Mouse (Mus musculus): Measurements from ENCODE around the gene Zfp536.
A peak's percentile ranks its signal among the peaks of the same experiment; 100 is the strongest.

The Zfp536 gene

GRCm38 (mm10) chr7:37471726-37472125, 301.7 kb downstream of the Zfp536 start:
- DNase-seq (ENCODE audit: inconsistent ontology term): no peak

- no peak for DNase-seq (ENCODE audit: inconsistent ontology term)
Observed at GRCm38 (mm10) chr7:37466477-37467243, 306.8 kb downstream of the Zfp536 start.

GRCm38 (mm10) chr7:37464186-37464721, 309.2 kb downstream of the Zfp536 start:
- no peak for DNase-seq (ENCODE audit: inconsistent ontology term)

- no peak for DNase-seq (ENCODE audit: inconsistent ontology term)
Observed at GRCm38 (mm10) chr7:37447523-37447922, 325.9 kb downstream of the Zfp536 start.

DNA sequence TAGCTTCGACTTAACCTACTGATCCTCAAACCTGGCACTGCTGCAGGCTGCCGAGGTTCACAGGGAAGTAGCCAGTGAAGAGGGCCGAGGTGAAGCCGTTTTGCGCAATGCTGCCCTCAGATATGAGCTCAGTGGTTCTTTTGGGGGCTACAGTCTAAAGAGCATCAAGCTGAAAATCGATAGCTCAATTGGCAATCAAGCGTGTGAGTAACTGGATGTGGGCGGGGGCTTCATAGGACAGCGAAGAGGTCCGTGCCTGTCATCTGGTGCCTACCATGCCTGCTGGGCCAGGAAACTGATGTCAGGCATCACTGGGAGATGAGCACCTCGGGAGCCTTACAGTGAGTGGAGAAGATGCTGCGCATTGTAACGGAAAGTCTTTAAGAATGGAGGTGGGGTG, 333.5 kb downstream of the Zfp536 start:
- DNase-seq (ENCODE audit: inconsistent ontology term): no peak

GRCm38 (mm10) chr7:37439117-37439844, 334.2 kb downstream of the Zfp536 start:
- DNase-seq (ENCODE audit: inconsistent ontology term): no peak

DNA sequence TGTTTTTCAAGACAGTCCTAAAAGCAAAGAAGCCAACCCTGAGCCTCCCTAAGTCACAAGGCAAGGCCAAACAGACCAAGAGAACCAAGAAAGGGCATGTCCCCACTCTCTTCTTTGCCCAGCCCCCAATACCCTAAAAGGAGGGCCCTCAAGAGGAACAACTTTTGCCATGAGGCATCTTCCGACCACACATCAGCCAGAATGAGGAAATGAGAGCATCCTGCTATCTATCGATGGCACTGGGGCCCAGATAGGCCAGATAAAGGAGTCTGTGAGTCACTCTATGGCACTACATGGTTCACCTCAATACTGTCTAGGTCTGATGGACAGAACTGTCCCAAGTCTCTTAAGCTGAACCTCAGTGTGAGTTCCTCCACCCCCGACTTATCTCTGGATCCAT, 335.6 kb downstream of the Zfp536 start:
- no peak for DNase-seq (ENCODE audit: inconsistent ontology term)

GRCm38 (mm10) chr7:37433156-37433555, 340.3 kb downstream of the Zfp536 start:
- DNase-seq (ENCODE audit: inconsistent ontology term): no peak

DNA sequence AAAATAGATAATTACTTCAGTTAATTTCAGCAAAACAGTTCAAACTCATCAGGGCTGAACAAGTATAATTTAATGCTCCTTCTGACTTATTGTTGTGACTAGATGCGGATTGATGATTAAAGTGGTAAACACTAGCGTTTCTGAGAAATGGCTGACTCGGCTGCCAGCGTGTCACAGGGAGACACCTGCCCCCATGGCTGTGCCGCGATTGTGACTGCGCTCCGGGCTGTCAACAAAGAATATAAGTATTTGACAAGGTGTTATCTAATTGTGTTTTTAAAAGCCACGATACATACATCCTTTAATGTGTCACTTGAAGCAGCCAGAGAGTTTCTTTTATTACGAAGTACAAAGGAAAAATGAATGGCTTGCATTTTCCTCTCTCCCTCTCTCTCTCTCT, 342.0 kb downstream of the Zfp536 start:
- no peak for DNase-seq (ENCODE audit: inconsistent ontology term)

DNA sequence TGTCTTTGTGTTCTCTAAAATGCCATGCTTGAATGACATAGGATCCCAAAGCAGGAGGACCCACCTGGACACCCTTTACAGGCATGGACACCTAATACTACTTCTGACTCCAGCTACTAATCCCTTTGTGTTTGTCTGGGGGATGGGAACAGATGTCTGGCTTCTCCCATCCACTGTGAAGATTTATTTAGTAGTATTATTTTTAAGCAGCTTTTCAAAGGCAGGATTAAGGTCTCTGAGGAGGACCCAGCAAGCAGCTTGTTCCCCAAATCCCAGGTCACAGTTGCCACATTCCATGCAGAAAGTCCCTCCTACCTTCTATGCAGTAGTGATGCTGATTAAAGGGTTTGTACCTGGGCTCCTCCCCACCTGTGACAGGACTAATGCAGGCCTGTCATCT, 347.4 kb downstream of the Zfp536 start:
- no peak for DNase-seq (ENCODE audit: inconsistent ontology term)

GRCm38 (mm10) chr7:37422966-37423365, 350.5 kb downstream of the Zfp536 start:
- peak; percentile 22 for DNase-seq (ENCODE audit: inconsistent ontology term)
